Mouse (Mus musculus) G1E (cell line): Measurements from ENCODE around the gene Gm19965. TPM values are rescaled to one million over a fixed set of nuclear protein-coding genes. Genes with fewer than 3 reads are reported as not detected.

ENCODE experiments used
- ATAC-seq: 2 replicates; pipeline ENCODE4 v1.8.0; 2016; ENCODE audit warnings: mild to moderate bottlenecking; ENCODE audit not compliant: insufficient number of reproducible peaks, poor library complexity, low FRiP score, severe bottlenecking; ENCODE audit errors: extremely low read depth
- DNase-seq: peaks from one replicate; pipeline ENCODE4 v3.0.0; 2012; ENCODE audit warnings: low spot score
- H3K27me3 ChIP-seq: 2 replicates; pipeline ENCODE4 v1.6.1; 2012; ENCODE audit warnings: mild to moderate bottlenecking, low read length, inconsistent platforms; ENCODE audit not compliant: insufficient read depth
- H3K36me3 ChIP-seq: replicated peaks from 2 replicates; pipeline ENCODE3; 2012; ENCODE audit warnings: mild to moderate bottlenecking, inconsistent platforms
- H3K4me1 ChIP-seq: 2 replicates; pipeline ENCODE4 v1.6.1; 2012; ENCODE audit warnings: low read depth, low read length, inconsistent platforms, mixed read lengths; ENCODE audit not compliant: insufficient read depth
- H3K4me3 ChIP-seq: 2 replicates; pipeline ENCODE4 v1.5.1; 2012; ENCODE audit warnings: low read depth, mild to moderate bottlenecking, inconsistent platforms, low read length, moderate library complexity, mixed read lengths
- H3K9me3 ChIP-seq: replicated peaks from 2 replicates; pipeline ENCODE4 v1.6.1; 2012; ENCODE audit warnings: inconsistent platforms
- CTCF ChIP-seq: IDR thresholded peaks from 2 replicates; pipeline ENCODE4 v1.5.1; 2012; ENCODE audit warnings: low read depth, low read length, inconsistent platforms, mixed read lengths
- GATA1 ChIP-seq: IDR thresholded peaks from 2 replicates; pipeline ENCODE4 v1.6.1; 2012; ENCODE audit warnings: borderline replicate concordance, low read length, inconsistent platforms, mixed read lengths
- GATA2 ChIP-seq: IDR thresholded peaks from 2 replicates; pipeline ENCODE4 v1.6.1; 2012; ENCODE audit warnings: low read depth, low read length, inconsistent platforms, borderline replicate concordance
- POLR2AphosphoS5 ChIP-seq: IDR thresholded peaks from 2 replicates; pipeline ENCODE4 v1.6.1; 2012; ENCODE audit warnings: low read depth, low read length, inconsistent platforms; ENCODE audit not compliant: insufficient replicate concordance
- TAL1 ChIP-seq: conservative IDR thresholded peaks from 2 replicates; pipeline ENCODE4 v1.6.1; 2012; ENCODE audit warnings: low read depth, low read length, inconsistent platforms, mixed read lengths
- polyA plus RNA-seq: library from polyadenylated mRNA; stranded (reverse); fragments of >175 nt; gene quantifications from 2 replicates; pipeline ENCODE4 v1.2.3, GENCODE M21; 2012
- total RNA-seq, 2 experiments: library from RNA; stranded (forward) in 1 of 2; stranded (reverse) in 1 of 2; fragments of 200-1000 nt in 1 of 2; fragments of >200 nt in 1 of 2; fragmentation: Nextera tagmentation in 1 of 2; gene quantifications; 2 replicates each; pipeline ENCODE4 v1.2.3; 2014 to 2017

The Gm19965 gene
- total RNA-seq (2014; fragmentation: Nextera tagmentation) (not detected in 2 replicates), total RNA-seq (2017) (0.05 TPM in 1 of 2 replicates, not detected in the other), polyA plus RNA-seq (not detected in 2 replicates)

GRCm38 (mm10) chr1:116802683-116803082, at the start of gene Gm19965:
Gm19965 (plus strand) TSS chr1:116802983.
- H3K36me3 ChIP-seq, result no peaks in the 10 kb centered on the region
- no peaks in the 10 kb centered on the region for H3K27me3 ChIP-seq
- H3K4me1 ChIP-seq, result no peaks in the 10 kb centered on the region
- DNase-seq, result no peak
- ATAC-seq, result no peak
- H3K4me3 ChIP-seq, result no peak within 1 kb of the TSS
- peaks cover 3% of the 10 kb centered on the region for H3K9me3 ChIP-seq
- no peak for TF ChIP-seq TAL1
- no peak for TF ChIP-seq GATA1
- TF ChIP-seq CTCF, result no peak
- no peak for TF ChIP-seq GATA2
- TF ChIP-seq POLR2AphosphoS5, result no peak

- TF ChIP-seq TAL1 (no peak), GATA2 (no peak), GATA1 (no peak), CTCF (no peak), POLR2AphosphoS5 (no peak)
- ATAC-seq, result no peak
- DNase-seq, result no peak
- H3K4me1 ChIP-seq, result no peaks in the 10 kb centered on the region
- H3K36me3 ChIP-seq, result no peaks in the 10 kb centered on the region
- H3K27me3 ChIP-seq, result no peaks in the 10 kb centered on the region
- peaks cover 5% of the 10 kb centered on the region for H3K9me3 ChIP-seq
- H3K4me3 ChIP-seq, result no peak overlapping the region
Observed at GRCm38 (mm10) chr1:116782471-116782989, 20.3 kb upstream of the Gm19965 start.
